Mouse (Mus musculus) hindbrain, embryonic 11.5 days (tissue): ENCODE results near the gene Mlxip. TPM values are rescaled to one million over a fixed set of nuclear protein-coding genes. Genes with fewer than 3 reads are reported as not detected.

ENCODE experiments used
- ATAC-seq: fragments of 200-750 bp; cut with Nextera tagmentation; 2 replicates; pipeline ENCODE4 v1.8.0; 2017; ENCODE audit warnings: mild to moderate bottlenecking, moderate TSS enrichment, moderate library complexity; ENCODE audit not compliant: low FRiP score
- DNase-seq: peaks from one replicate; pipeline ENCODE4 v3.0.0-alpha.2; 2015; ENCODE audit warnings: low spot score
- H3K27ac ChIP-seq: fragments of 300-500 bp; sonication (generic); 2 replicates; pipeline ENCODE4 v1.5.1; 2014; ENCODE audit warnings: mild to moderate bottlenecking, low read depth, low read length
- H3K27me3 ChIP-seq: fragments of 300-500 bp; sonication (generic); 2 replicates; pipeline ENCODE4 v1.6.1; 2014; ENCODE audit warnings: mild to moderate bottlenecking, low read length, moderate library complexity, mixed read lengths; ENCODE audit not compliant: control insufficient read depth, insufficient read depth
- H3K36me3 ChIP-seq: fragments of 300-500 bp; sonication (generic); 2 replicates; pipeline ENCODE4 v1.6.1; 2014; ENCODE audit warnings: mild to moderate bottlenecking, low read length, moderate library complexity, mixed read lengths; ENCODE audit not compliant: control insufficient read depth, insufficient read depth
- H3K4me1 ChIP-seq: fragments of 300-500 bp; sonication (generic); replicated peaks from 2 replicates; pipeline ENCODE4 v1.6.1; 2014; ENCODE audit warnings: low read length, mixed read lengths; ENCODE audit not compliant: control insufficient read depth, insufficient read depth
- H3K4me2 ChIP-seq: fragments of 300-500 bp; sonication (generic); replicated peaks from 2 replicates; pipeline ENCODE4 v1.6.1; 2014; ENCODE audit warnings: mild to moderate bottlenecking, low read depth, low read length
- H3K4me3 ChIP-seq: fragments of 300-500 bp; sonication (generic); 2 replicates; pipeline ENCODE4 v1.5.1; 2014; ENCODE audit warnings: low read depth, low read length
- H3K9ac ChIP-seq: fragments of 300-500 bp; sonication (generic); 2 replicates; pipeline ENCODE4 v1.6.1; 2014; ENCODE audit warnings: low read depth, low read length
- H3K9me3 ChIP-seq: fragments of 300-500 bp; sonication (generic); 2 replicates; pipeline ENCODE4 v1.6.1; 2016; ENCODE audit warnings: low read length; ENCODE audit not compliant: control insufficient read depth
- WGBS: fragments of 180-500 bp; shearing (Covaris S2); extraction: QIAGEN DNeasy Blood & Tissue Kit; methylation state at CpG from one replicate; pipeline ENCODE4 v1.1.7; 2014; 5-methylcytosine and 5-hydroxymethylcytosine counted together
- polyA plus RNA-seq: library from polyadenylated mRNA; unstranded; fragments of >200 nt; fragmentation: Nextera tagmentation; extraction: Ambion mirVana; gene quantifications from 2 replicates; pipeline ENCODE4 v1.2.1, GENCODE M21; 2014

Mlxip gene
- polyA plus RNA-seq, 1 experiment from 2014 or later: 18.2 TPM

DNA sequence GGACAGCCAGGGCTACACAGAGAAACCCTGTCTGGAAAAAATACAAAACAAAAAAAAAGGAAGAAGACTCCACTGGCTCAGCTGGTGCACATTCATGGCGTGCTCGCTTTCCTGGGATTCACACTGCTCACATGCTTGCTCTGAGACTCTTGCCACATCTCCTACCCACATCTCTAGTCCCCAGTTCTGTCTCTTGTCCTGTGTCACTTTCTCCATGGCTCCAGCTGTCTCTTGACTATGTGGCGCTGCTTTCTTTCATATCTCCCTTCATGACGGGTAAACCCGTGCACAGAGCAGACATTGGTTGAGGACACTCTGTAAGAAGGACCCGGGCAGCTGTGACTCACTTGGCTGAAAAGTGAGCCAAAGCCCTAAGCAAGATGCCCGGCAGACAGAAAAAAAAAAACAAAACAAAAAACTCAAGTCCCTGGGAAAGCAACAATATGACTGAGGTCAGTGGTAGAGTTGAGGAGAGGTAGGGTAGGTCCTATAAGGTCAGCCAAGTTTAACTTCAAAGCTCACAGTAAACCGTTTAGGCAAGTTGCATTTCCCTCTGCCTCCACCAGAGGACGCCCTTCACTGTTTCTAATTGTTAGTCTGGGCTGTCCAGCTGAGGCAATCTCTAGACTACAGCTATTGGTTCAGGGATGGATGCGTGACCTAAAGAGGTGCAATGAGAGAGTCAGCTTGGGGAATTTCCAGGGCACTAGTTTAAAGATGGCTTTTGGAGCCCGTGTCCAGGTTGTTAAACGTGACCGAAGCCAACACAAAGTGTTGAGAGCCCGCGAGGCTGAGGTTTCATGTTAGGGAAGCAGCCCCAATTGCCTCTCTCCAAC, 17.3 kb upstream of the Mlxip start:
- no peak overlapping the region for H3K4me3 ChIP-seq
- DNase-seq: peak; percentile 86
- no peak for ATAC-seq
- no peak overlapping the region for H3K27ac ChIP-seq
- WGBS: 69% methylated on average over 15 of the region's 15 CpGs
- no peaks in the 10 kb centered on the region for H3K9me3 ChIP-seq
- H3K27me3 ChIP-seq: no peaks in the 10 kb centered on the region
- H3K4me2 ChIP-seq: no peak overlapping the region
- H3K9ac ChIP-seq: no peak overlapping the region
- no peaks in the 10 kb centered on the region for H3K4me1 ChIP-seq
- H3K36me3 ChIP-seq: peaks cover 7% of the 10 kb centered on the region

DNA sequence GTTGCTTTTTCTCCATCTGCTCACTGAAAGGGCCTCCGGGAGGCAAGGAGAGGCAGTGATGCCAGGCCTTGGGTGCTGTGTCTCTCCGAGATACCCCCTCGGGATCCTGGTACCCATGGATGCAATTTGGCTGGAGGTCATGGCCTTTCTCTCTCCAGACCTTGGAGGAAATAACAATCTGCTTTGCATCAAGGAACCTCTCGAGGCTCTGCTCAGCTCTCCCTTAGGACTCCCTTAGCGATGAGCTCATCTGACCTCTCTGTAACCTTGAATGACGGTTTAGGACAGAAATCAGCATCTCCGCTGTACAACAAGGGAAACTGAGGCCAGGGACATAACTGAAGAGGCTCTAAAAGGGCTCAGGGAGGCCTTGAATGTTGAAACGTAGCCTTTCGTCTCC, 15.9 kb upstream of the Mlxip start:
- no peaks in the 10 kb centered on the region for H3K4me1 ChIP-seq
- 73% methylated on average over 9 of the region's 9 CpGs for WGBS
- H3K27me3 ChIP-seq: no peaks in the 10 kb centered on the region
- H3K4me2 ChIP-seq: no peak overlapping the region
- H3K9ac ChIP-seq: no peak overlapping the region
- H3K9me3 ChIP-seq: no peaks in the 10 kb centered on the region
- H3K4me3 ChIP-seq: no peak overlapping the region
- ATAC-seq (no peak), DNase-seq (no peak)
- H3K27ac ChIP-seq: no peak overlapping the region
- no peaks in the 10 kb centered on the region for H3K36me3 ChIP-seq

DNA sequence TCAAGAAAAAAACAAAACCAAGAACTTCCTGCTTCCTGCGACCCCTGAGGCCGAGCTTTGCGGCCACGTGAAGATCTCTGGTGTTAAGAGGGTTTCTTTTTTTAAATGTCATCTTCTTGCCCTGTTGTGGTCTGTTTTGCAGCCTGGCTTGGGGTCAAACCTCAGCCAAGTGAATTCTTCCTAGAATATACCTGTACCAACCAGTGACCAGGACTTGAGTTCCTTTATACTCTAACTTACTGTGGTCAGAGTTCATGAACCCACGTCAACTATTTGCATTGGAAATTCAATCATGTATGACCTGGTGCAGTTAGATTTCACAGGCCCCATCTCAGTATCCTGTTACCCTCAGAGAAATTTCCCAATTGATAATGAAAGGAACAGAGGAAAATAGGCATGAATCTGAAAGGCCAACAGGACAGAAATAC, 15.1 kb upstream of the Mlxip start:
- H3K27ac ChIP-seq: no peak overlapping the region
- no peak overlapping the region for H3K9ac ChIP-seq
- DNase-seq: no peak
- H3K4me2 ChIP-seq: no peak overlapping the region
- no peaks in the 10 kb centered on the region for H3K9me3 ChIP-seq
- no peaks in the 10 kb centered on the region for H3K36me3 ChIP-seq
- ATAC-seq: no peak
- H3K4me1 ChIP-seq: no peaks in the 10 kb centered on the region
- H3K4me3 ChIP-seq: no peak overlapping the region
- H3K27me3 ChIP-seq: no peaks in the 10 kb centered on the region
- WGBS: 70% methylated on average over 5 of the region's 5 CpGs

DNA sequence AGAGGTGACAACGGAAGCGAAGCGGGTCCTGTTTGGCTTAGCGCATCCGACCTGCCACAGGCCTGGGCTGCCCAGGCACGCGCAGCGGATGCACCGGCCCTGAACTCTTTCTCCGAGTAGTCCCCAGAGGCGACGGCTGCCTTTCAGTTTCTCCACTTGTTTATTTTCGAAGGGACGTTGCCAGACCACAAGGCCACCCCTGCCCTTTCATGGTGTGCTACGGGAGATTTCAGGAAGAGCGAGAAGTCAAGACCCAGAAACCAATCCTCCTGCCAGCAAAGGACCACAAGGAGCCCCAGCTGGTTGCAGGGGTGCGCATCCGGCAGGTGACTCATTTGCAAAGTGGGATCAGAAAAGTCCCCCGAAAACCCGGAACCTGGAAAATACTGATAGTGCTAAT, 12.6 kb upstream of the Mlxip start:
- H3K4me1 ChIP-seq: no peaks in the 10 kb centered on the region
- no peaks in the 10 kb centered on the region for H3K9me3 ChIP-seq
- H3K4me2 ChIP-seq: no peak overlapping the region
- H3K9ac ChIP-seq: no peak overlapping the region
- no peak for DNase-seq
- H3K27me3 ChIP-seq: no peaks in the 10 kb centered on the region
- H3K27ac ChIP-seq: no peak overlapping the region
- no peak for ATAC-seq
- no peak overlapping the region for H3K4me3 ChIP-seq
- no peaks in the 10 kb centered on the region for H3K36me3 ChIP-seq
- WGBS: 27% methylated on average over 20 of the region's 20 CpGs

DNA sequence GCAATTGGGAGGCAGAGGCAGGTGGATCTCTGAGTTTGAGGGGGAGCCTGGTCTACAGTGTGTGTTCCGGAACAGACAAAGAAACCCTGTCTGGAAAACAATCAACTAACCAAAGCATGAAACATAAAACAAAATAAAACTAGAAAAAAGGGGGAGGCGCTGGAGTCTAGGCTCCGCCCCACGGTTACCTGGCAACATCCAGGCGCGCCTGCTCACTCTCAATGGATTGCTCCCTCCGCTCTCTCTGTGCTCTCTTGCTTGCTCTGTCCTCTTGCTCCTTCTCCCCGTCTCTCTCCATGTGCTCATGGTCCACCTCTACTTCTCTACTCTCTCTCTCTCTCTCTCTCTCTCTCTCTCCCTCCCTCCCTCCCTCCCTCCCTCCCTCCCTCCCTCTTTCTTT, 11.9 kb upstream of the Mlxip start:
- Histone ChIP-seq H3K27me3 (no peaks in the 10 kb centered on the region), H3K27ac (no peak overlapping the region), H3K9ac (no peak overlapping the region), H3K4me1 (no peaks in the 10 kb centered on the region), H3K9me3 (no peaks in the 10 kb centered on the region), H3K4me2 (no peak overlapping the region), H3K36me3 (no peaks in the 10 kb centered on the region), H3K4me3 (no peak overlapping the region)
- ATAC-seq: no peak
- no peak for DNase-seq
- 77% methylated on average over 8 of the region's 8 CpGs for WGBS

DNA sequence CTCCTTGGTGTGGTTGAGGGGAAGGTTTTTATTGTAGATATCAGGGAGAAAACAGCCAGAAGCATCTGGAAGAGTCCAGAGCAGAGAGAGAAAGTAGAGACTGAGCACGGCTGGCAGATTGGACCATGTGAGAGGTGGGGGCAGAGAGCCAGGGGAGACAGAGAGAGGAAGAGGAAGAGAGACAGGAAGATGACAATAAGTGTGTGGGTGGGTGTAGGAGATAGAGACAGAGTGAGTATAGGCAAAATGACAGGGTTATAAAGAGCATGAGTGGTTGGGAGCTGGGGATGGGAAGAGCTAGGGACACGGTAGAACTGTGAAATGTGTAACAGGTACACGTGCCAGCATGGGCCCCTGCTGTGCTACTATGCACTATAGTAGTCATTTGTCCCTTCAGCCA, 6.1 kb upstream of the Mlxip start:
- ATAC-seq: no peak
- Histone ChIP-seq H3K4me1 (peaks cover 4% of the 10 kb centered on the region; the same call in 1 of the 2 replicates), H3K9me3 (no peaks in the 10 kb centered on the region), H3K4me2 (no peak overlapping the region), H3K27me3 (no peaks in the 10 kb centered on the region), H3K36me3 (no peaks in the 10 kb centered on the region), H3K27ac (no peak overlapping the region), H3K9ac (no peak overlapping the region), H3K4me3 (no peak overlapping the region)
- no peak for DNase-seq
- 27% methylated on average over 3 of the region's 3 CpGs for WGBS

DNA sequence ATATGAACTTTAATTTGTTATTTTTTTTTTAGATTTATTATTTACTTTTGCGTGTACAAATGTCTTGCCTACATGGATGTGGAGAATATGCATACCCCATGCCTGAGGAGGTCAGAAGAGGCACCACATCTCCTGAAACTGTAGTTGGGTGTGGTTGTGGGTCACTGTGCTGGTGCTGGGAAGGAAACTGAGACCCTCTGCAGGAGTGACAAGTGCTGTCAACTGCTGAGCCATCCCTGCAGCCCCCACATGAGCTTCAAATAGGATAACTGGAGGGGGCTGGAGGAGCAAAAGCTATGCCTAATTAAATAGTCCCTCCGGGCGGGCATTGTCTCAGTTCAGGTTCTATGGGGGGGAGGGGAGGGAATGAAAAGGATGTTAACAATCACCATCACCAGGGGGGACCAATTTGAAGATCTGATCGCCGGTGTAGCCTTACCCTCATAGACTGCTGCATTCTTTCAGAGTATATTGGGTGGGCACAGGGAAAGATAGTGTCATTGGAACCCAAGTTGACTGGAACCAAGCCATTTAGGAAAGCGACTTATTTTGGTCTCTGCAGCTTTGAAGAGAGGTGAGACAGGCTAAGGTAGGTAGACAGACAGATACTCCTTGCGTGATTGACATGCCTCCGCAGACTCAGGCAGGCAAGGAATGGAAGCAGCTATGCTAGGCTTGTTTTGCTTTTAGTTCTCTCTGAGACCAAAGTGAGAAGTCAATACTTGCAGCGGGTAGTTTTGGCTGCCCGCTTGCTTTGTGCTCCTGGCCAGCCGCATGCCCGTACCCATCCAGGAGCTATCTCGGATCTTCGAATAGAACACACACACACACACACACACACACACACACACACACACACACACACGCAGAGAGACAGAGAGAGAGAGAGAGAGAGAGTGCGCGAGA, 3.8 kb upstream of the Mlxip start:
- no peak overlapping the region; the same call in 1 of the 2 replicates for H3K27ac ChIP-seq
- no peaks in the 10 kb centered on the region for H3K36me3 ChIP-seq
- no peaks in the 10 kb centered on the region for H3K9me3 ChIP-seq
- H3K4me2 ChIP-seq: peak overlapping the region; percentile 46
- no peak overlapping the region for H3K9ac ChIP-seq
- DNase-seq (peak; percentile 31), ATAC-seq (no peak)
- 4% methylated on average over 17 of the region's 17 CpGs for WGBS
- H3K4me1 ChIP-seq: peaks cover 7% of the 10 kb centered on the region; the same call in 1 of the 2 replicates
- no peaks in the 10 kb centered on the region for H3K27me3 ChIP-seq
- H3K4me3 ChIP-seq: peak overlapping the region; percentile 31

DNA sequence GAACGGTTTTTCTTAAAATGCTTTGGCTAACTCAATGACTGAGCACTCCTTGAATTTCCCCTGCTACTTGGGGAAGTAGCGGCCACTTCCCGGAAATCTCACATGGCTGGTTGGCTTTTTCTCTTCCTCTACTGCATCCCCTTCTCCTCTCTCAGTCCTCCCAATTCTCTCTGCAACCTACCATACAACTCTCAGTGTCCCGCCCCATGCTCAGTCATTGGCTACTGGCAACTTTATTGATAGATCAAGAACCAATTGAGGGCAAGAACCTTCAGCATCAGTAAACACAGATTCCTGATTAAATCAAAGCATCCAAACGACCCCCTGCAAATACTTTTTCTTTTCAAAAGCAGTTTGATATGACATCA, 3.2 kb upstream of the Mlxip start:
- WGBS: 6% methylated on average over 5 of the region's 5 CpGs
- Histone ChIP-seq H3K4me3 (peak overlapping the region; percentile 31), H3K9ac (no peak overlapping the region), H3K4me1 (peaks cover 9% of the 10 kb centered on the region), H3K27ac (no peak overlapping the region), H3K27me3 (no peaks in the 10 kb centered on the region), H3K9me3 (no peaks in the 10 kb centered on the region), H3K36me3 (no peaks in the 10 kb centered on the region), H3K4me2 (peak overlapping the region; percentile 46)
- DNase-seq: peak; percentile 66
- no peak for ATAC-seq
